In genomic region chr11:40775315-40776269, GRCm38 (mm10) we compare ENCODE assay signal across 9 mouse cellular contexts. TPM values are rescaled to one million over a fixed set of nuclear protein-coding genes. Genes with fewer than 3 reads are reported as not detected.
DNase-seq lines count a peak whose midpoint lies in the region; ATAC-seq and TF ChIP-seq lines count a peak whose summit lies in the region.
"Had no signal": no experiment of that assay in that cellular context is flagged by ENCODE, and none has a peak within 500 bp of the region (broad histone marks: within the 10 kb centered on the region; RNA-seq: fewer than 3 reads in every experiment).

No protein-coding gene starts in this region.

- WGBS in heart, embryonic 11.5 days (ENCODE audit: insufficient replicate concordance) = 46% methylated on average over 12 of the region's 12 CpGs

- H3K27me3 ChIP-seq in heart, embryonic 11.5 days (ENCODE audit: control insufficient read depth, insufficient read depth, low read length) = no peaks in the 10 kb centered on the region
- H3K27me3 ChIP-seq: neural tube, embryonic 13.5 days had no signal

- H3K4me3 ChIP-seq in heart, embryonic 11.5 days (ENCODE audit: low read depth, low read length) = no peak overlapping the region
- H3K4me3 ChIP-seq: neural tube, embryonic 13.5 days had no signal

- no peak for ATAC-seq in heart, embryonic 11.5 days (replicated peaks; ENCODE audit: insufficient number of reproducible peaks, low FRiP score, low TSS enrichment)

- no peaks in the 10 kb centered on the region for H3K9me3 ChIP-seq in heart, embryonic 11.5 days (replicated peaks; ENCODE audit: control insufficient read depth, low read length)
- H3K9me3 ChIP-seq: neural tube, embryonic 13.5 days had no signal

- 0 out of 2 replicates have a peak overlapping the region, but pooled peaks have one; percentile 4 for H3K4me2 ChIP-seq in heart, embryonic 11.5 days
- H3K4me2 ChIP-seq: neural tube, embryonic 13.5 days had no signal

- no peak overlapping the region for H3K9ac ChIP-seq in heart, embryonic 11.5 days (ENCODE audit: low read depth, low read length)
- H3K9ac ChIP-seq: neural tube, embryonic 13.5 days had no signal

- DNase-seq in heart, adult 11 months = no peak
- DNase-seq in CD4-positive helper T cell, adult 2 months (ENCODE audit: low read depth, low spot score) = peak; percentile 36
- peak; percentile 88 for DNase-seq in brain, embryonic 14.5 days (ENCODE audit: low read depth)
- peak; percentile 68 for DNase-seq in induced T-regulatory cell, adult 2 months (ENCODE audit: low read depth)
- peak; percentile 81 for DNase-seq in retina, embryonic 14.5 days (ENCODE audit: low spot score)
- no peak for DNase-seq in left cerebral cortex, postnatal 4 days
- no peak for DNase-seq in layer of hippocampus, adult 9-10 months (ENCODE audit: low spot score)

- no peak for TF ChIP-seq POLR2A in brain, embryonic 14.5 days (IDR thresholded peaks at IDR 0.05; ENCODE audit: borderline replicate concordance, extremely low read depth, insufficient read depth, insufficient read length, poor library complexity, severe bottlenecking)

- peak; percentile 14; the same call in 1 of the 2 replicates for TF ChIP-seq CTCF in brain, embryonic 14.5 days (IDR thresholded peaks at IDR 0.05; ENCODE audit: borderline replicate concordance, extremely low read depth, insufficient read depth, insufficient read length)

- H3K4me1 ChIP-seq in heart, embryonic 11.5 days (ENCODE audit: control insufficient read depth, insufficient read depth, low read length) = no peaks in the 10 kb centered on the region
- H3K4me1 ChIP-seq: neural tube, embryonic 13.5 days had no signal

- intact Hi-C loops in left cerebral cortex, postnatal 4 days (cut with DNase I) = no loop called here

- no peak overlapping the region for H3K27ac ChIP-seq in heart, embryonic 11.5 days (ENCODE audit: low read depth, low read length)
- H3K27ac ChIP-seq: neural tube, embryonic 13.5 days had no signal

- H3K36me3 ChIP-seq in heart, embryonic 11.5 days (ENCODE audit: control insufficient read depth, insufficient read depth, low read length) = no peaks in the 10 kb centered on the region
- H3K36me3 ChIP-seq: neural tube, embryonic 13.5 days had no signal

RNA-seq across cellular contexts. Expression of gene Ccng1, which starts 20.5 kb away (rescaled TPM):
- 123 and 150 TPM in 2 replicates for polyA plus RNA-seq in heart, embryonic 11.5 days (2014; fragmentation: Nextera tagmentation; extraction: Ambion mirVana)
- polyA plus RNA-seq in brain, embryonic 14.5 days (2012; rRNA removed) = 13.7 and 19.2 TPM in 2 replicates
- total RNA-seq in left cerebral cortex, postnatal 4 days (2021) = 10 to 100 TPM; 37.8 to 40.1 TPM

RNA-seq across cellular contexts. Expression of gene Nudcd2, which starts 42.1 kb away (rescaled TPM):
- 129 and 130 TPM in 2 replicates for polyA plus RNA-seq in heart, embryonic 11.5 days (2014; fragmentation: Nextera tagmentation; extraction: Ambion mirVana)
- 28.9 and 29.5 TPM in 2 replicates for polyA plus RNA-seq in brain, embryonic 14.5 days (2012; rRNA removed)
- total RNA-seq in left cerebral cortex, postnatal 4 days (2021) = 10 to 100 TPM; 23.1 to 24.1 TPM

RNA-seq across cellular contexts. Expression of gene Hmmr, which starts 42.4 kb away (rescaled TPM):
- polyA plus RNA-seq in heart, embryonic 11.5 days (2014; fragmentation: Nextera tagmentation; extraction: Ambion mirVana) = 60.1 and 63.6 TPM in 2 replicates
- polyA plus RNA-seq in brain, embryonic 14.5 days (2012; rRNA removed) = 8.0 and 13.4 TPM in 2 replicates
- total RNA-seq in left cerebral cortex, postnatal 4 days (2021) = 1 to 10 TPM; 3.2 to 3.6 TPM

Comparison
In these comparisons a context has a peak if more than half of its experiments do, and no peak if none do; other contexts are left out.
1. DNase-seq: peak in CD4-positive helper T cell, adult 2 months (single experiment), brain, embryonic 14.5 days (single experiment), induced T-regulatory cell, adult 2 months (single experiment) and retina, embryonic 14.5 days (single experiment); none in heart, adult 11 months (single experiment), left cerebral cortex, postnatal 4 days (single experiment) and layer of hippocampus, adult 9-10 months (single experiment).